Mouse (Mus musculus) liver, postnatal 0 days (tissue): ENCODE results near the gene Npcd.

Source experiments
- CTCF ChIP-seq: sonication (generic); IDR thresholded peaks from 2 replicates; pipeline ENCODE4 v1.5.1; 2016; ENCODE audit warnings: antibody characterized with exemption, low read depth
- EP300 ChIP-seq: IDR thresholded peaks from 2 replicates; pipeline ENCODE4 v1.6.1; 2016; ENCODE audit warnings: antibody characterized with exemption, low read depth, mild to moderate bottlenecking

- no peak for TF ChIP-seq EP300
- no peak for TF ChIP-seq CTCF
These were observed 8.9 kb upstream of the Npcd start for GRCm38 (mm10) chr15:79842985-79843384.
